Mouse (Mus musculus) central nervous system, embryonic 18 days (tissue): ENCODE results near the gene Best2. TPM values are rescaled to one million over a fixed set of nuclear protein-coding genes. Genes with fewer than 3 reads are reported as not detected.

Source experiments
- polyA plus RNA-seq: library from polyadenylated mRNA; depleted of rRNA; stranded (reverse); fragments of >200 nt; gene quantifications from 2 replicates; pipeline ENCODE4 v1.2.3, GENCODE M21; 2012; rRNA removed

Best2 gene
- polyA plus RNA-seq: 0.05 TPM in 2 replicates

DNA sequence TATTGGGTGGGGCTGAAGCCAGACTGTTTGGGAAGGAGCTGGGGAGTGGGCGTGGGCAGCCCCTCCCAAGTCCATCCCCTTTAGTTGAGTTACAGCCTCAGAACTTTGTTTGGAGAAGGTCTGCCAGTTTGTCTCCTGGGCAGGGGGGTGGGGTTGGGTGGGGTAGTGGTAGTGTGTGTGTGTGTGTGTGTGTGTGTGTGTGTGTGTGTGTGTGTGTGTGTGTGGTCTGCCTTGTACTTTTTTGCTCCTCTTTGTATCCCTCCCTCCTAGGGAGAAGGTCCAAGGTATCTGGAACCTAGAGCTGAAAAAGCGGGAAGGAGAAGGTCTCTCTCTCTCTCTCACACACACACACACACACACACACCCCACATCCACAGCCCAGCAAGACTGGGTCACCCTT is at the start of gene Best2:
TSS of gene Best2 (minus strand) at position 101 of the 400 bp plus-strand sequence.

DNA sequence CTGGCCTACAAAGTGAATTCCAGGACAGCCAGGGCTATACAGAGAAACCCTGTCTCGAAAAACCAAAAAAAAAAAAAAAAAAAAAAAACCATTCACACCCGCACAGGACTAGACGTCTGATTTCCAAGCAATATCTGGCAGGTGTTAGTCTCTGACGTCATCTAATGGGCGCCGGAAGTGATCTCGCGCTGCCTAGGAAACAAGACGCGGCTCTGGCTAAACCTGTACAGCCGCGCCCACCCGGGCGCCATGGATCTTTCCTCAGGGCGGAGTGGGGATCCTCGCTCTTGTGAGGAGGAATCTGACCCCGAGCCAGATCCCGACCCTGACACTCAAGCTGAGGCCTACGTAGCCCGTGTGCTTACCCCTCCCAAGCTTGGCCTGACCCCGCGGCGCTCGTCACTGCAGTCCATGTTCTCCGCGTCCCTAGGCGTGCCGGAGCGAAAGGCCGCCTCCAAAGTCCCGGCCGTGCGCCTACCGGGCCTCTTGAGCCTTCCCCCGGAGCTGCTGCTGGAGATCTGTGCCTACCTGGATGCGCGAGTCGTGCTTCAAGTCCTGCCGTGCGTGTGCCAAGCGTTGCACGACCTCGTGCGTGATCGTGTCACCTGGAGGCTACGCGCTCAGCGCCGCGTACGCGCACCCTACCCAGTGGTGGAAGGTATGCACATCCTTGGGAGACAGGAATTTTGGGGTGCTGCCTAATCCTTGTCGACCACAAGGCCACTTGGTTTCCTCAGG is 45.7 kb upstream of the Best2 start, which contains the start of gene Fbxw9:
TSS of gene Fbxw9 (plus strand) at position 177 of the 738 bp plus-strand sequence.

DNA sequence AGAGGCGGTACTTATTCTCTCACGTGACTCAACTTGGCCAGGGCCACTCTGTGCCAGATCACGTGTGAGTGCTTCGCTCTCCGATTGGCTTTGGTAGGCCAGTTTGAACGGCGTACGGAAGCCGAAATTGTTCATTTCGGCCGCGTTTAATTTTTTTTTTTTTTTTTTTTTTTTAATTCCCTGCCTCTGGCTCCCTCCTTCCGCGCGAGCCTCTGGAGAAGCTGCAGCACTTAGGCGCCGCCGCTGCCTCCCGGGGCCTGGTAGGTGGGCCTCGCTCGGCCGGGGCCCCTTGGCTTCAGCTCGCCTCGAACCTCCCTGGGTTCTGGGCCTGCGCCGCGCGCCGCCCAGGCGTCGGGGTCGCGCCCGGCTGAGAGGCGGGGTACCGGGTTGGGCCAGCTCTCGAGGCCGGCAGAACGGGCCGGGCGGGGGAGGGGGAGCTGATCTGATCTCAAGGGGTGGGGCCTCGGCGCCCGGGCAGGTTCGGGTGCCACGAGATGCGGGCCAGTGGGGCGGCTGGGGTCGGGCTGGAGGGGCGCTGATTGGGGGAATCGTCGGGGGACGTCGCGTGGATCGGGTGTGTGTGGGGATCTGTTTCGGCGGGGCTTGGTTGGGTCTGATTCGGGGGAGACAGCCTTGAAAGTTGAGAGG is 22.5 kb upstream of the Best2 start, which contains the start of gene Tnpo2:
TSS of gene Tnpo2 (plus strand) at position 198 of the 648 bp plus-strand sequence.

DNA sequence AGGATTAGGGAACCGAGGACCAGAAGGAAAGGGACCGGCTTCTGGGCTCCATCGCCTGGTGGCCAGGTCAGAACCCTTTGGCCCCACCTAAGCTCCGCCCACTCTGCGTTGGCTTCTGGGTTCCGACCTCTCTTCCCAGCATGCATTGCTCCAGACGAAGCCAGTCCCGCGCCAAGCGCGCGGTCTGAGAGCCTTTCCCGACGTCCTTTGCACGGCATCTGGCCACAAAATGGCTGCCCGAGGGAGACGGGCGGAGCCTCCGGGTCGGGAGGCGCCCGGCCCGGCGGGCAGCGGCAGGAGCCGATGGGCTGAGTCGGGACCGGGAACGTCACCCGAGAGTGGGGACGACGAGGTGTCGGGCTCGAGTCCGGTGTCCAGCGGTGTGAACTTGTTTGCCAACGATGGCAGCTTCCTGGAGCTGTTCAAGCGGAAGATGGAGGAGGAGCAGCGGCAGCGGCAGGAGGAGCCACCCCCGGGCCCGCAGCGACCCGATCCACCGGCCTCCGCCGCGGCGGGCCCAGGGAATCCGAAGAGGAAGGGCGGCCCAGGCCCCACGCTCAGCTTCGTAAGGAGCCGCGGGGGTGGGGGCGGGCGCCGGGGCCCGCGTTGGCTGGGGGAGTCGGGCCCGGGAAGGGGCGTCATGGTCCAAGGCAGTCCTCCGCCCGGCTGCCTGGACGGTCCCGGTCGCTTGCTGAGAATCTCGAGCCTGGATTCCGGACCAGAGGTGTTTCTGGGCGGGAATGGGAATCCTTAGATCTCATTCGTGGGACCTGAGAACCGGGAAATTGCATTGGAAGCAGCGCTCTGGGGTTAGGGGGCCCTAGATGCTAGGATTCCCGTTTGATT is 12.6 kb upstream of the Best2 start, which contains the start of gene Trir:
TSS of gene Trir (plus strand) at position 154 of the 846 bp plus-strand sequence.

DNA sequence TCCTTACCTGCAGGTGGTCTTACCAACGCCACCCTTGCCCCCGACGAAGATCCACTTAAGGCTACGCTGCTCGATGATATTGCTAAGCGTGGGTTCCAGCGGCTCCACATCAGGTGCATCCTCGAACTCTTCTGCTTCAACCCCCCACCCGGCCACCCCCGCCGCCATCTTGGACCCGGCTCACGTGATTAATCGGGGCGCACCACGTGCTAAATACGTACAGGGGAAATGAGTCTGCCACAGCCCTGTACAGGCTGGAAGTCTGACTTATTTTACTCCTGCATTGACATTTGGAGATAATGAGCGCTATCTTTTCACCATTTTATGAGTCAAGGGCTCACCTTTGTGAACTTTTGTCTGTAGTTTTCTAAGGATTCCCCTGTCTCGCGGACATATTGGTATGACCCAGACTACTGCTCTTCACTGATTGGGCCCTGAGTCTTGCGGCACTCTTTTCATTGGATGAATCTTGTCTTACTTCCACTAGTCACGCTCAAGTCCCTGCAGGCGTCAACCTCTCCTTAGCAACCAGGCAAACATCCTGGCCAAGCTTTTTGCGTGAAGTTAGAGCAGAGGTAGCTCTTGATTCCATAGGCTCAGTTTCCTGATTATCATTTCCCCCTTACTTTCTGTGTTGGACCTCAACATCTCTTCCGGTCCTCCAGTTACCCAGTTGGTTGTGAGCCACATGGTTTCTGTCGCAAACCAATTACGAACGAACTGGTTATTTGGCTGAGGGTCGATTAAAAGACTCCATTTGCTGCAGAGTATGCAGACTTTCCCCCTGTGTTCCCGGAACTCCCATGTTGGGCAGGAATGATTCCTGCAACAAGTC is 11.0 kb upstream of the Best2 start, which contains the start of gene Asna1:
TSS of gene Asna1 (minus strand) at position 184 of the 835 bp plus-strand sequence.

DNA sequence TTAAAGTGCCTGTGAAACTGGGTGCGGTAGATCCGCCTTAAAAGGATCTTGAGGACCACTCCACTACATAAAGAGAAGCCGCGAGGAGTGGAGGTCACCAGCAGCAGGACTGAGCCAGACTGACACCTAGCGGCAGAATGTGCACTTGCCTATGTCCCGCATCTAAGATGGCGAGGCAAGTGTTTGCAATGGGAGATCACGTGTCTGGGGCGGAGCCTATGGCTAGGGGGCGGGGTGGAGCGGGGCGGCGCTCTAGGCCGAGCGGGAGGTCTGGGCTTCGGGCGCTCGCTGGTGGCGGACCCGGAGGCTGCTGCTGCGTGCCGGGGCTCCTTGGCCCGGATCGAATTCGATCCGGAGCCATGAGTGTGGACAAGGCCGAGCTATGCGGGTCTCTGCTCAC is 24.0 kb downstream of the Best2 start, which contains the start of gene Hook2:
TSS of gene Hook2 (plus strand) at position 255 of the 400 bp plus-strand sequence.

DNA sequence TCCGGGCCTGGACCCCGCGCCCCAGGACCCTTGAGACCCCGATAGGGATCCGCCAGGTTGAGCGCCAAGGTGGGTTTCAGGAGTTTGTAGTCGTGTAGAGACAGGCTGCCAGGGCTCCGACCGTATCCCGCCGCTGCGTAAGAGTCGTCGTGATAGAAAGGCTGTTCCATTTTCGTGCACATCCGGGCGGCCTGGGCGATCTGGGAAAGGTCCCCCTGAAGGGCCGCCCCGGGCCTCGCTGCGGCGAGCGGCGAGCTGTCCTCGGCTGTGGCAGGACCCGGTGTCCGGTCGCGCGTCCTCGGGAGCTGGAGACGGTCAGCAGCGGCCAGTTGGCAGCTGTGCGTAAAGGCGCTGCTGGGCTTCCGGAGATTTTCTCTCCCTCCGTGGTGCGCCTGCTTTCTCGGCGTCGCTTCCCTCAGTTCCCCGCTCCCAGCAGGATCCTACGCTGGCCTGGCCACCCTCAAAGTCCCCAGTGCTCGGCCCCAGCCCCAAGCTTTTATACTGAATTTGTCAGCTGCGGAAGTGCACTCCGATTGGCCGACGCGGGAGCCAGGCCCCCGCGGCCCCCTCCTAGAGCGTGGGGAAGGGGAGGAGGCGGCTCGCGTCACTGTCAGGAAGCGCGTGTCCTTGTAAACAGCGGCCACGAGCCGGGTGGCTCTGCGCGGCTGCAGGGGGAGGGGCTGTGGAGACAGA is 35.9 kb downstream of the Best2 start, which contains the start of gene Junb:
TSS of gene Junb (minus strand) at position 471 of the 693 bp plus-strand sequence.

DNA sequence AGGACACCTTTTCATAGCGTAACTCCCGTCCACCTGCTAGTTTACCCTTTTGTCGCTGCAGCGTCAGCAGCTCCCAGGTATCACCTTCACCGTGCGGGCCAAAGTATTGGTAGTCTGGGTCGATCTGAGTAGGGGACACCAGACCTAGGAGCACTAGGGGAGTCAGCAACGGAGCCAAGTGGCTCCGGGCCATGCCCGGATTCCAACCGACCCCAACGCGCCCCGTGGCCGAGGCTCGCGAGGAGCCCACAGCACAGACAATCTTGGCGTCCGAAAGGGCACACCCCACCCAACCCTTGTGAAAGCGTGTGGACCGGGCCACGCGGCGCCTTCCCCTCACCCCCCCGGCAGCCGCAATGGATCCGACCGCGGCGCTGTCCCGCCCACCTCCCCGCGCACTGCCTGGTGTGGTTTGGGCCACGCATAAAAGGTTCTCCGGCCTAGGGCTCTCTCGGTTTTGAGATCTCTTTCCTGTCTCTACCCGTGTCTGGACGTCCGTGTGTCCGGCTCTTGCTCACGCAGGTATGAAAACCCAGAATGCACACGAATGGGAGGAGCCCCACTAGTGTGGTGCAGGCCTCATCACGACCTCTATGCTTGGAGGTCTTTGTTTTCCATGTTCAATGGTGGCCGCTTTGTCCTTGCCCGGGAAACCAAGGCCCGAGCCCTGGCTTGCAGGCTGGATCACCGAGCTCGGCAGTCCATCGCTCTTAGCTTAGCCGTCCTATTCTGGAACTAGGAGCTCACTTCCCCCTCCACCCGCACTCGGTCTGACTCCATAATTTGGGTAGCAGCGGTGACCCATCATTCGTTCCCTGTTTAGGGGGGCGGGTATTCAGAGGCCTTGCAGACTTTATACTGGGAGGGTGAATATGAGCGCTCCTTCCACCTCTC is 44.8 kb downstream of the Best2 start, which contains the start of the genes Gm49661, Prdx2 and Rnaseh2a:
TSS of gene Gm49661 (minus strand) at position 193 of the 894 bp plus-strand sequence.
TSS of gene Prdx2 (plus strand) at position 347 of the 894 bp plus-strand sequence.
TSS of gene Rnaseh2a (minus strand) at position 527 of the 894 bp plus-strand sequence.

Other genes starting within 250 kb of the Best2 start
- 45.9 and 59.1 TPM in 2 replicates for gene Nfix, start 214.2 kb downstream of the Best2 start, polyA plus RNA-seq
- gene Dand5, start 191.7 kb downstream of the Best2 start, polyA plus RNA-seq: 9.1 and 10.1 TPM in 2 replicates
- gene Gadd45gip1, start 183.0 kb downstream of the Best2 start, polyA plus RNA-seq: 30.8 and 35.2 TPM in 2 replicates
- 52.2 and 59.0 TPM in 2 replicates for gene Rad23a, start 173.9 kb downstream of the Best2 start, polyA plus RNA-seq
- gene Calr, start 167.6 kb downstream of the Best2 start, polyA plus RNA-seq: 521 and 537 TPM in 2 replicates
- 116 and 119 TPM in 2 replicates for gene Farsa, start 157.5 kb downstream of the Best2 start, polyA plus RNA-seq
- 31.6 and 36.2 TPM in 2 replicates for gene Syce2, start 142.4 kb downstream of the Best2 start, polyA plus RNA-seq
- gene Gcdh, start 120.6 kb downstream of the Best2 start, polyA plus RNA-seq: 50.4 and 56.7 TPM in 2 replicates
- 0.32 and 0.45 TPM in 2 replicates for gene Klf1, start 112.6 kb downstream of the Best2 start, polyA plus RNA-seq
- 3.3 TPM in 2 replicates for gene Dnase2a, start 106.0 kb downstream of the Best2 start, polyA plus RNA-seq
- 122 and 141 TPM in 2 replicates for gene Mast1, start 77.2 kb downstream of the Best2 start, polyA plus RNA-seq
- gene Rtbdn, start 67.5 kb downstream of the Best2 start, polyA plus RNA-seq: 8.7 and 10.8 TPM in 2 replicates
- 0.75 TPM in 1 of 2 replicates, not detected in the other for gene Gm49661, start 45.1 kb downstream of the Best2 start, polyA plus RNA-seq
- 668 and 713 TPM in 2 replicates for gene Prdx2, start 44.9 kb downstream of the Best2 start, polyA plus RNA-seq
- gene Rnaseh2a, start 44.8 kb downstream of the Best2 start, polyA plus RNA-seq: 41.1 and 47.4 TPM in 2 replicates
- gene Junb, start 35.8 kb downstream of the Best2 start, polyA plus RNA-seq: 7.0 and 11.0 TPM in 2 replicates
- 42.6 and 48.9 TPM in 2 replicates for gene Hook2, start 23.9 kb downstream of the Best2 start, polyA plus RNA-seq
- 218 and 220 TPM in 2 replicates for gene Asna1, start 10.8 kb upstream of the Best2 start, polyA plus RNA-seq
- gene Trir, start 12.3 kb upstream of the Best2 start, polyA plus RNA-seq: 203 and 208 TPM in 2 replicates
- 131 and 148 TPM in 2 replicates for gene Tnpo2, start 22.4 kb upstream of the Best2 start, polyA plus RNA-seq
- 101 and 106 TPM in 2 replicates for gene Fbxw9, start 45.5 kb upstream of the Best2 start, polyA plus RNA-seq
- gene Gm5741, start 53.5 kb upstream of the Best2 start, polyA plus RNA-seq: 0.66 and 0.82 TPM in 2 replicates
- gene Dhps, start 57.2 kb upstream of the Best2 start, polyA plus RNA-seq: 79.2 and 83.7 TPM in 2 replicates
- gene Wdr83os, start 66.2 kb upstream of the Best2 start, polyA plus RNA-seq: 121 and 138 TPM in 2 replicates
- gene Wdr83, start 66.8 kb upstream of the Best2 start, polyA plus RNA-seq: 70.0 and 71.1 TPM in 2 replicates
- gene Man2b1, start 68.7 kb upstream of the Best2 start, polyA plus RNA-seq: 21.2 and 23.5 TPM in 2 replicates
- 3.2 and 3.6 TPM in 2 replicates for gene Zfp791, start 108.6 kb upstream of the Best2 start, polyA plus RNA-seq
- not detected in 2 replicates for gene Cks1brt, start 137.4 kb upstream of the Best2 start, polyA plus RNA-seq
- not detected in 2 replicates for gene Olfr371, start 211.5 kb upstream of the Best2 start, polyA plus RNA-seq